Mouse (Mus musculus) gastrocnemius, adult 18-20 months (tissue): ENCODE measurements around the gene Lrrc4. TPM values are rescaled to one million over a fixed set of nuclear protein-coding genes. Genes with fewer than 3 reads are reported as not detected.

Experiments used
- DNase-seq: peaks from one replicate; pipeline ENCODE4 v3.0.0; 2021; ENCODE audit warnings: low spot score
- total RNA-seq, 2 experiments: library from RNA; stranded (reverse); gene quantifications; 2 replicates each; pipeline ENCODE4 v1.2.3; 2021

Gene Lrrc4
- total RNA-seq, 2 experiments from 2014 or later: 0.39 to 0.40 TPM

DNA sequence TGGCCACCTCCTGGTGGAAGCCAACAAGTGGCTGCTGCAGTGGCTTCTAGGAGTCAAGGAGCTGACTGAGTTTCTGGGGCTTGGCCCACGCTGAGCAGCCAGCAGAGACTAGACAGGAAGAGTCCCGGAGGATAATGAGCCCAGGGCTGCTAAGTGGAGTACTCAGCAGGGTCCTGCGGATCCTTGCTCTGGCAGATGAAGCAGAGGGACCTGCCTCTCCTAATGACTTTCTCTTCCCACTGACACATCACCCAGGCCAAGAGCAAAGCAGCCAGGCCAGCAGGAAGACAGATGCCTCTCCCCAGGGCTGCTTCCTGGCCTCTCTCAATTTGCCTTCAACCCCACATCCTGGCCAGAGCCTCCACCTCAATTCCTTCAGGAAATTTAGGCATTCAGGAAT, 23.9 kb upstream of the Lrrc4 start:
- DNase-seq: no peak

DNA sequence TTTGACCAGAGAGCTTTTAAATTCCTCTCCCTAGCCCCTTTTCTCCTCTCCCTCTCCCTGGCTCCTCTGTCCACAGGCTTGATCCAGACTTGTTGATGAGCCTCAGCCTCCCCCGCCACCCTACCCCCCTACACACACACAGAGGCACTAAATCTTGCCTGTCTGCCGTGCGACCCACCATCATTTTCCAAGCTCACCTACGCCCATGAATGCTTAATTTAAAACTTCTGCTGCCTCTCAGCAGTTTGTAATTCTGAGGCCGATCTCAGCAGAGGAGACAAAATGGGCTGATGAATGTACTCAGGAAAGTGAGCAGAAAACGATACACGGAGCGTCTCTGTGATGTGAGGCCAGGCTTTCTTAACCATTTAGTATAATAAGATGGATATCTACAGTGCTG, 23.1 kb upstream of the Lrrc4 start:
- DNase-seq: no peak

DNA sequence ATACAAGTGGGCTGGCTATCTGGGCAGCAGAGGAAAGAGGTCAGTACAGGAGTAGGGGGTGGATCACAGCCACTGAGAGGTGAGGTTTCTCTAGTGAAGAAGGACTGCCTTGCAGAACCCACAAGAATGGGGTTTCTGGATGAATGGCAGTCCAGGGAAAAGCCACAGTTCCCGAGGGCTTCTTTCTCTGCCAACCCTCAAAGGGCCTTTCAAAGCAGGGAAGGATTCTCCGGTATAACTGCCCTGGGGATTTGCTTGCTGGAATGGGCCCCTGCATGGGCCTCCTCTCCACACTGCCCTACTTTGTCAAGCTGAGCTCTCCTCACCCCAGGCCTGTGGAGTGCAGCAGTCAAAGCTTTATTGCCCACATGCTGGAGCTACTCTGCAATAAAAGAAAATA, 22.1 kb upstream of the Lrrc4 start:
- no peak for DNase-seq

DNA sequence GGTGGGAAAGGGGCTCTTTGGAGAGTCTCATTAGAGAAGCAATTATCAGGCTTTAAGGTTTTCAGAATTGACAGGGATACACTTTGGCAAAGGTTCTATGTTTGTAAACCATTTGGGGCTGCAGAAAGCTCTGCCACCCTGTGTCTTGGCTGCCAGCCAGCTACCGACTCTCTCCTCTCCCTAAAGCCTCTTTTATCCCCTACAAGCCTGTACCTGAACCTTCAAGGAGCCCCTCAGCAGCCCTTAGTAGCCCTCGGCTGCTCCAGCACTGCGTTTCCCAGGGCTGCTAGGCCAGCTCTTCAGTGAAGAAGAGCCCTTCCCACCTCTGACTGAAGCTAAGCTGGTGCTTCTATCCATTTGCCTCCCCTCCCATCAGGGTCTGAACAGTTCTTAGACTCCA, 21.6 kb upstream of the Lrrc4 start:
- no peak for DNase-seq

DNA sequence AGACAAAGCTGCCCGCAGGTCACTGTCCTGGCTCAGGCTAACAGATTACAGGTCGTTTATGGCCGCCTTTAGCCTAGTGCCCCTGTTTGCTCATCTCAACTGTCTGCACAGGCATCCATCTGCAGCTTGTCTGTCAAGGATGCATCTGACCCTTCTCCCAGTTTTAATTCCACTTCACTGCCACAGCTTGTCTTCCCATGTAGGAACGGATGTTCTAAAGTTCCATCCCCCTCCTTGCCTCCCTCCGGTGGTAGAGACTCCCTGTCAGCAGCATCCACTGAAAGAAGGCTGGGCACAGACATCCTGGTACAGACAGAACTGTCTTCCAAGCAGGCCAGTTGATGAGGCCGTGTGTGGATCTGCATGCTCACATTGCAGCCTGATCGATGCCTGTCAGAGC, 20.8 kb upstream of the Lrrc4 start:
- DNase-seq: no peak

DNA sequence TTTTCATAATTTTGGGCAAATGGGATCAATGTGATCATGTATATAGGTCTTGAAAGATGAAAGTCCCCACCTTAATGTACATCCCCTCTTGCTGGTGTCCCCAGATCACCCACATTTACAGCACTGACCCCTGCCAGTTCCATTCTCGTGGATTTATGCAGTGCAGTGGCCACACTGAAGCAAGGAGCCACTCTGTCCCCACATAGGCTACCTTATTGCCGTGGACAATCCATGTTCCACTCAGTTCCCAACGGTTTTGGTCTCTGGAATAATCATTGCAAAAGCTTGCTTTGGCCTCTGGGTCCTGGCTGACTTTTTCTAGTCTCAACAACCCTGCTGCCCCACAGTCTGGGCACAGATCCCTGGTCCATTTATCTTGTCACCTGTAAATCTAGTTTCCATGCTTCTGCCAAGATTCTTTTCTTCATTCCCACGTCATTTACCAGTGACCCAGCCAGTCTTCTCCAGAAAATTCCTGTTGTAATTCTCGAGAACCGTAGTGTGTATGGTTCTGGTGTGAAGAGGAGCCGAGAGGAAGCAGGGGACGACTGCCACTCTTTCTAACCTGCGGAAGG, 18.9 kb upstream of the Lrrc4 start:
- DNase-seq: no peak

DNA sequence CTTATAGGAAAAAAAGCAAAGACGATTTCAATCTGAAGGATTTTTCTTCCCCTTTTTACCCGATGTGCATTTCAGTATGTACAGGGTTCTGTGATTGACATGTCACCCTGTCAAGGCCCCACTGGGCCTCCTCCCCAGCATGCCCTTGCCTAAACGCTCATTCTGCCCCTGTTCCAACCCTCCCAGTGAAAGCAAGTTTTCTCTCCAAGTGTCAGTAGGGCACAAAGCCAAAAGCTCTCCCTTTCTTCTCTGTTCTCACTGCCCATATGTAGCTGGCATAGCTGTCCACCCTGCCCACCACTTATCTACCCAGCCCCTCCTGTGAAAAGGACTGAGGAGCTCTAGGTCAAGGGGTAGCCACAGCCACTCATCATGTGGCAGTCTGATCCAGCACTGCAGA, 17.8 kb upstream of the Lrrc4 start:
- no peak for DNase-seq

GRCm38 (mm10) chr6:28848891-28849290, 17.3 kb upstream of the Lrrc4 start:
- no peak for DNase-seq

GRCm38 (mm10) chr6:28848285-28848794, 16.8 kb upstream of the Lrrc4 start:
- DNase-seq: no peak

DNA sequence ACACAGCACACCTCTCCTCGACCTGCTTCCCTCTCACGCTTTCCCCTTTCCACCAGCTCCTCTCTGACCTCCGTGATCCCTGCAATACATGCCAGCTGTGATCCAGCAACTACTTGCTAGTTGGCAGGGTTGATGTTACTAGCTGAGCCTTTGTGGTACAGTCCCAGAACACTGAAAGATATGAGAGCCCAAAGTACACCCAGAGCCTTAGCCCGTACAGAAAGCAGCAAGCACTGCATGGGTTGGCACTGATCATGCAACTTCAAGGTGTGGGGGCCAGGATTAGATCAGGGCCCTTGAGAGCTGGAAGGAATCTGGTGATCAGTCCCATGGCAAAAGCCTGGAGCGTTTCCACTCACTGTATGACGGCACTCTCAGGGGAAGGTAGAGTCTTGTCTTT, 16.1 kb upstream of the Lrrc4 start:
- DNase-seq: no peak

DNA sequence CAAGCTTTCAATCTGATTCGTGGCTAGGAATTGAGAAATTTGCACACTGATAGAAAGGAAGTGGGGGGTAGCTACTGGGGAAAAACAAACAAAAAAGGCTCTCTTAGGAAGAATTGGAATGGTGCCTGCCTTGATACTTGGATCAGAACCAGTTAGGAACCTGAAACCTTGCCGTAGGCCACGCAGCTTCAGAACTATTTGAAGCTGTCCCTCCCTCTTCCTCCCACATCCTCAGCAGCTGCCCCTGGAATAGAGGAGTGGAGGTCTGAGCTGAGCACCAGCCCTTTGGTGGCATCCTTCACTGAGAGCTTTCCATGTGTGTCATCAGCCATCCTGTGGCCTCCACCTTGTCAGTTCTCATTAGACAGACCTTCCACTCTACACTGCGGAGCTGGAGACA, 14.1 kb upstream of the Lrrc4 start:
- no peak for DNase-seq

DNA sequence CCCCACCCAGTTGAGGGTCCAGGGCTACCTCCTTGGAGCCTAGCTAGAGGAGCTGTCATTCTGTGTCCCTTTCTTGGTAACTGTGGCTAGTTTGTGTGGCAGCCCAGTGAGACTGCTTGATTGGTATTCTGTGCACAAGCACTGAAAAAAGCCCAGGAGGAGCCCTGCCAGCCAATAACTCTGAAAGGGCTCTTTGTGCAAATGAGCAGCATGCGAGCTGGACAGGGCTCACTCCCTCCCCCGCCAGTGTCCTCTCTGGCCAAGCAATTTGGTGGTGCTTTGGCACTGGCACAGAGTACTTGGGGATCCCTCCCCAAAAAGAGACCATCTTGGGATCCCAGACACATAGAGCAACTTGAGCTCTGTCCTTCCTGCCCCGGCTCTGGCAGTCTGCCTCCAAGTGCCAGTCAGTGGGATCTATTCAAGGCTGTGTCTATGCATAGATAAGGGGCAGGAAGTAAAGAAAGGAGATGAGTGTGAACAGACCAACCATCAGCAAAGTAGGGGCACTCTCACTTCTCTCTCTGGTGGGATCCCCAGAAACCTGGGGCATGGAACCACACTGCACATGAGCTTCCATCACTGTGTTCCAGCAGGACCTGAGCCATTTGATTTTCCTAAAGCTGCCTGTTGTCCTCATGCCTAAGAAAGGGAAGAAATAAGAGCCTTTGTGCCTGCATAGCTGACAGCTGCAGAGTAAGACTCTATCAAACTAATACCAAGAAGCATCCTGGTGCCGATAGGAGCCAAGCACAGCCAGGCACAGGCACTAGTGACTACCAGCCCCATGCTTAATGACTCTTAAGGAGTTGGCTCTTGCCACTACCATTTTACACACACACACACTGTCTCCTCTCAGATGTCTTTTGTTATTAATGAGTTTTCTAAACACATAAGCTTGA, 11.1 kb upstream of the Lrrc4 start:
- DNase-seq: peak; percentile 19

- DNase-seq: no peak
These were observed 10.0 kb upstream of the Lrrc4 start for GRCm38 (mm10) chr6:28841569-28841968.

DNA sequence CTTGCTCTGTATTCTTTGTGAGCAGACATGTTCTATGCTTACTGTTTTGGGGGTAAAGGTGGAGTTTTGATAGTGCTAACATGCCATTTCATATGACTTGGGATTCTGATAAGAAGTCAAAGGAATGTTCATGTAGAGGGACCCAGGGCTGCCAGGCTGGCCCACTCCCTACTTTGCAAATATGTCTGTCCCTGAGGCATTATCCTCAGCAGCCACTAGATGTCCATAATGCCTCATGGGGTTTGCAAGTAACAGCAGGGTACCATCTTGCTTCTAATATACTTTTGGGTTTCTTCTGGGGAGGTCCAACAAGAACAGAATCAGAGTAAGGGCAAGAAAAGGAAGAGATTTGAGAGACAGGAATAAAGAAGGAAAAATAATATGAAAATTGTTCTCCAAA, 5.1 kb upstream of the Lrrc4 start:
- no peak for DNase-seq

- DNase-seq: no peak
These were observed 2.5 kb upstream of the Lrrc4 start for GRCm38 (mm10) chr6:28834046-28834445.

DNA sequence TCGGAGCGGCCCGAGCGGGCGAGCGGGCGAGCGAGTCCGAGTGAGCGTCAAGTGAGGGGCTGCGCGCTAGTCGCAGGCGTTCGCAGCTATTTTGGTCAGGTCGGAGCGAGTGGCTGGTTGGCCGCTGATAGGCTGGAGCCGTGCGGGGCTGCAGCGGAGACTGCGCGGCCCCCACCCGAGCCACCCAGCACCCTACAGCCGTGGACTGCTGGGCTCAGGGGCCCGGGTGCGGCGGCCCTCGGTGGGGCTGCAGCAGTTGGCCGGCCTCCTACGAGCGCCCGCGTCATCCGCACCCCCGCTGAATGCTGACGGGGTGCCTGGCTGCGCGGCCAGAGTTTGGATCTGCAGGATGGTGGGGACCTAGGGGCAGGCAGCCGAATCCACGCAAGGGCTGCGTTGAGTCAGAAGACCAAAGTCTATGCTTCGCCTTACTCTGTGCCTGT, 1.9 kb upstream of the Lrrc4 start:
- DNase-seq: no peak

DNA sequence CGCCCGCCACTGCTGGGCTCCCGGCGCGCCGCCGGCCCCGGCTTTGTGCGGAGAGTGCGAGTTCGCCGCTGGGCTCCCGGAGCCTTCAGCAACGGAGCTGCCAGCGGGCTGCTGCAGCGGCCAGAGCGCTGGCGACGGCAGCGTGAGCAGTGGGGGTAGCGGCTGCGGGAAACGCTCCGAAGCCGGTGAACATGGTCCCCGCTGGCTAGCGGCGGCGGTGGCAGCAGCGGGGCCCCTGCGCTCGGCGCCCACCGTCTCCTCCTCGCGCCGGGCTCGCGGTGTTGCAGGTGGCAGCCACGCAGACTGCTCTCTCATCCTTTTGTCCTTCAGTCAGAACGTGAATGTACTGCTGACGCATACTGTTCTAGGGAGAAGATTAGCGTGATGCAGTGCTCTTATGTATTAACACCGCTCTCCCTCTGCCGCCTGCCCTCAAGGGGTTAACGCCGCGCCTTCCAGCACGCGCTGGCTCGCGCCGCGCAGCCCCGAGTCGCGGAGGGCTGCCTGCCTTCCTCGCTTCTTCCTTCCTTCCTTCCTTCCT, 1.3 kb upstream of the Lrrc4 start:
- no peak for DNase-seq

DNA sequence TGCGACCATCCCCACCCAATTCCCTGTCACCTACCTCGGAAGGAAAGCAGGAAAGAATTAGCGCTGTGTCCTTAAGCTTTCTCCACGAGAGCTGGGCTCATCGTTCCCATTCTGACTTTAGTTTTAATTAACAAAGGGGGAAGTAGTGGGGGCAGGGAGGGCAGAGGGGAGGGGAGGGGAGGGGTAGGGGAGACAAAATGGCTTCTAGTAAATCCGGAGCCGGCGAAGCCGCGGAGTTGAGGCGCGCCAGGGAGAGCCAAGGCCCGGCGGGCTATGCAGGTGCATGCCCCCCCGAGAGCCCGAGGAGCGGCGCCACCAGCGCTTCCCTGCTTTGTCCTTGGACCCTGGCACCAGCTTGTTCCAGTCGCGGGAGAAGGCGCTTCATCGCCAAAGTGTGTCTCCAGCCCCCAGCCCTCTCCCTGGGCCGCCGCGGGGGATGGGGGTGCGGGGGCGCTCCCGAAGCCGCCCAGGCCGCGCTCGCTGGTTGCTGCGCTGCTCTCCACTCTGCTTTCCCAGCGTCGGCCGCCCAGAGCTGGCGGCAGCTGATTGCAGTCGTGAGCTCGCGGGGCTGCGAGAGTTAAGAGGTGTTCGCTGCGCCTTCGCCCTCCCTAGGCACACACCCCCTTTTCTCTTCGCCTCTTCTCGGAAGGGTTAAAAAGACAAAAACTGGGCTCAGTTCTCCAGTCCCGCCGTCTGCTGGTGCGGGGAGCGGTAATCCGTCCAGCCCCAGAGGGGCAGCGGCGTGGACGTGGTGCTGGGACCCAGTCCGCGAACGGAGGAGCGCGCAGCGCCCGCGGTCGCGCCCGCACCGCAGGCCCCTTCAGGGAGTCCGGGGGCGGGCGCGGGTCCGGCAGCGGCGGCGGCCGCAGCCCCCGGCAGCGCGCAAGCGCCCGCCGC, 555 bp upstream of the Lrrc4 start:
- DNase-seq: no peak

DNA sequence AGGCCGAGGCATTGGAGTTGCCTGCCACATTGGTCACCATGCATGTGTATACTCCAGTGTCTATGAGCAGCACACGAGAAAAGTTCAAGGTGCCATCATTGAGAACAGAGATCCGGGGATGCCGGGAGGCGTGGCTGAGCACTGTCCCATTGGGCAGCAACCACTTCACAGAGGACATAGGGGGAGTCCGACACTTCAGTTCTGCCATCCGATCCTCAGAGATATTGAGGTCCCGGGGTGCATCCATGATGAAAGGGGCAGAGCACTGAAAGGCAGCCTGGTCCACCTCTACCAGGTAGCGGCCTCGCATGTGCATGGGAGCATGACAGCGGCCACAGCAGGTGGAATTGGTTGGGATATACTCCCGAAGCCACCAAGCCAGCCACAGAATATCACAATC, 1.2 kb downstream of the Lrrc4 start:
- no peak for DNase-seq

- DNase-seq: no peak
These were observed 3.0 kb downstream of the Lrrc4 start for GRCm38 (mm10) chr6:28828593-28828992.

GRCm38 (mm10) chr6:28827565-28827964, 4.0 kb downstream of the Lrrc4 start:
- no peak for DNase-seq
